Mouse (Mus musculus) liver, adult 2 months (tissue): ENCODE data around the gene Fsd2. TPM values are rescaled to one million over a fixed set of nuclear protein-coding genes. Genes with fewer than 3 reads are reported as not detected.

Source experiments
- DNase-seq: peaks from one replicate; pipeline ENCODE4 v3.0.0-alpha.2; 2011; ENCODE audit warnings: low read depth, low spot score; ENCODE audit errors: extremely low read depth
- H3K27ac ChIP-seq: fragments of 200-500 bp; replicated peaks from 2 replicates; pipeline ENCODE4 v1.5.1; 2012; ENCODE audit warnings: low read depth, mild to moderate bottlenecking, control low read depth, inconsistent platforms, low read length; ENCODE audit not compliant: insufficient read depth
- H3K27me3 ChIP-seq: fragments of 200-500 bp; 2 replicates; pipeline ENCODE4 v1.6.1; 2012; ENCODE audit warnings: mild to moderate bottlenecking, moderate library complexity, low read length, inconsistent platforms; ENCODE audit not compliant: control insufficient read depth, insufficient read depth
- H3K36me3 ChIP-seq: fragments of 200-500 bp; 2 replicates; pipeline ENCODE4 v1.6.1; 2012; ENCODE audit warnings: low read length, inconsistent platforms; ENCODE audit not compliant: control insufficient read depth, insufficient read depth
- H3K4me1 ChIP-seq: fragments of 200-500 bp; 2 replicates; pipeline ENCODE4 v1.6.1; 2011; ENCODE audit warnings: low read length; ENCODE audit not compliant: control insufficient read depth, insufficient read depth
- H3K4me3 ChIP-seq: fragments of 200-500 bp; 2 replicates; pipeline ENCODE4 v1.5.1; 2011; ENCODE audit warnings: low read depth, mild to moderate bottlenecking, control low read depth, low read length, moderate library complexity; ENCODE audit not compliant: insufficient read depth
- H3K79me2 ChIP-seq: fragments of 200-500 bp; 2 replicates; pipeline ENCODE4 v1.6.1; 2012; ENCODE audit warnings: inconsistent platforms, mild to moderate bottlenecking, low read length, moderate library complexity; ENCODE audit not compliant: control insufficient read depth, insufficient read depth
- H3K9ac ChIP-seq: fragments of 200-500 bp; 2 replicates; pipeline ENCODE4 v1.6.1; 2012; ENCODE audit warnings: low read depth, mild to moderate bottlenecking, control low read depth, inconsistent platforms, low read length
- CTCF ChIP-seq: fragments of 200-500 bp; IDR thresholded peaks from 2 replicates; pipeline ENCODE4 v1.5.1; 2011; ENCODE audit warnings: low read depth, low read length, control low read depth
- POLR2A ChIP-seq: fragments of 200-500 bp; IDR thresholded peaks from 2 replicates; pipeline ENCODE4 v1.6.1; 2011; ENCODE audit warnings: low read length, control low read depth; ENCODE audit not compliant: insufficient read depth; ENCODE audit errors: extremely low read depth
- WGBS: fragments of 180-500 bp; shearing (Covaris S2); methylation state at CpG from one replicate; pipeline ENCODE4 v1.1.7; 2018; 5-methylcytosine and 5-hydroxymethylcytosine counted together
- polyA plus RNA-seq: library from polyadenylated mRNA; depleted of rRNA; stranded (reverse); fragments of >200 nt; gene quantifications from 2 replicates; pipeline ENCODE4 v1.2.3, GENCODE M21; 2012
- total RNA-seq: library from RNA; depleted of rRNA; stranded (reverse); fragments of >200 nt; gene quantifications from 2 replicates; pipeline ENCODE4 v1.2.3, GENCODE M21; 2014

The Fsd2 gene
- total and polyA plus RNA-seq, 2 experiments, result 0.04 to 0.28 TPM

- Histone ChIP-seq H3K36me3 (no peaks in the 10 kb centered on the region; the same call in 1 of the 2 replicates), H3K4me3 (no peak overlapping the region), H3K79me2 (no peaks in the 10 kb centered on the region), H3K27me3 (no peaks in the 10 kb centered on the region), H3K9ac (no peak overlapping the region), H3K27ac (no peak overlapping the region), H3K4me1 (no peaks in the 10 kb centered on the region)
- DNase-seq, result no peak
- WGBS, result 85% methylated on average over 5 of the region's 5 CpGs
- no peak for TF ChIP-seq CTCF
- no peak for TF ChIP-seq POLR2A
Observed at GRCm38 (mm10) chr7:81604991-81605390, 38.2 kb upstream of the Fsd2 start.

- Histone ChIP-seq H3K36me3 (peaks cover 29% of the 10 kb centered on the region), H3K27me3 (no peaks in the 10 kb centered on the region), H3K9ac (no peak overlapping the region), H3K4me1 (peaks cover 10% of the 10 kb centered on the region), H3K27ac (no peak overlapping the region), H3K4me3 (no peak overlapping the region), H3K79me2 (no peaks in the 10 kb centered on the region)
- WGBS, result 73% methylated on average over 8 of the region's 8 CpGs
- TF ChIP-seq CTCF (no peak), POLR2A (no peak)
- no peak for DNase-seq
Observed at GRCm38 (mm10) chr7:81599379-81600280, 32.9 kb upstream of the Fsd2 start.

GRCm38 (mm10) chr7:81597660-81598059 is 30.9 kb upstream of the Fsd2 start:
- Histone ChIP-seq H3K36me3 (peaks cover 39% of the 10 kb centered on the region), H3K27me3 (no peaks in the 10 kb centered on the region), H3K4me3 (no peak overlapping the region), H3K27ac (no peak overlapping the region), H3K9ac (no peak overlapping the region), H3K79me2 (no peaks in the 10 kb centered on the region), H3K4me1 (peaks cover 19% of the 10 kb centered on the region)
- WGBS, result 97% methylated on average over 1 of the region's 1 CpGs
- DNase-seq, result no peak
- TF ChIP-seq CTCF (no peak), POLR2A (no peak)

GRCm38 (mm10) chr7:81596086-81596485 is 29.3 kb upstream of the Fsd2 start:
- H3K79me2 ChIP-seq, result no peaks in the 10 kb centered on the region
- DNase-seq, result peak; percentile 96
- H3K27me3 ChIP-seq, result no peaks in the 10 kb centered on the region
- WGBS, result 22% methylated on average over 6 of the region's 6 CpGs
- H3K27ac ChIP-seq, result peak overlapping the region; percentile 49
- H3K36me3 ChIP-seq, result peaks cover 51% of the 10 kb centered on the region
- TF ChIP-seq POLR2A (no peak), CTCF (no peak; the same call in 1 of the 2 replicates)
- H3K4me3 ChIP-seq, result no peak overlapping the region
- H3K4me1 ChIP-seq, result peaks cover 28% of the 10 kb centered on the region
- no peak overlapping the region for H3K9ac ChIP-seq

GRCm38 (mm10) chr7:81595056-81595455 is 28.3 kb upstream of the Fsd2 start:
- H3K27ac ChIP-seq, result peak overlapping the region; percentile 49
- TF ChIP-seq CTCF (no peak), POLR2A (no peak)
- H3K4me3 ChIP-seq, result no peak overlapping the region
- WGBS, result 68% methylated on average over 5 of the region's 5 CpGs
- H3K4me1 ChIP-seq, result peaks cover 28% of the 10 kb centered on the region
- peaks cover 58% of the 10 kb centered on the region for H3K36me3 ChIP-seq
- DNase-seq, result no peak
- no peaks in the 10 kb centered on the region for H3K79me2 ChIP-seq
- H3K27me3 ChIP-seq, result no peaks in the 10 kb centered on the region
- no peak overlapping the region for H3K9ac ChIP-seq

- TF ChIP-seq POLR2A (no peak), CTCF (no peak)
- peaks cover 55% of the 10 kb centered on the region for H3K36me3 ChIP-seq
- no peak overlapping the region for H3K4me3 ChIP-seq
- H3K79me2 ChIP-seq, result peaks cover 2% of the 10 kb centered on the region; the same call in 1 of the 2 replicates
- no peaks in the 10 kb centered on the region for H3K27me3 ChIP-seq
- peak overlapping the region; percentile 31 for H3K9ac ChIP-seq
- 20% methylated on average over 8 of the region's 8 CpGs for WGBS
- H3K27ac ChIP-seq, result peak overlapping the region; percentile 83
- H3K4me1 ChIP-seq, result peaks cover 32% of the 10 kb centered on the region
- DNase-seq, result peak; percentile 70
Observed at GRCm38 (mm10) chr7:81593387-81593786, 26.6 kb upstream of the Fsd2 start.
